Mouse (Mus musculus): ENCODE measurements around the gene Paip2b. TPM values are rescaled to one million over a fixed set of nuclear protein-coding genes. Genes with fewer than 3 reads are reported as not detected.
"Not testable (repeated sequence)": the region's sequence is repeated elsewhere in the genome, so short reads cannot be mapped to it uniquely, and the experiment has no call there.

Paip2b gene
- 14.5 and 15.2 TPM in 2 replicates for polyA plus RNA-seq (2015; fragmentation: Nextera tagmentation; extraction: Ambion mirVana)

DNA sequence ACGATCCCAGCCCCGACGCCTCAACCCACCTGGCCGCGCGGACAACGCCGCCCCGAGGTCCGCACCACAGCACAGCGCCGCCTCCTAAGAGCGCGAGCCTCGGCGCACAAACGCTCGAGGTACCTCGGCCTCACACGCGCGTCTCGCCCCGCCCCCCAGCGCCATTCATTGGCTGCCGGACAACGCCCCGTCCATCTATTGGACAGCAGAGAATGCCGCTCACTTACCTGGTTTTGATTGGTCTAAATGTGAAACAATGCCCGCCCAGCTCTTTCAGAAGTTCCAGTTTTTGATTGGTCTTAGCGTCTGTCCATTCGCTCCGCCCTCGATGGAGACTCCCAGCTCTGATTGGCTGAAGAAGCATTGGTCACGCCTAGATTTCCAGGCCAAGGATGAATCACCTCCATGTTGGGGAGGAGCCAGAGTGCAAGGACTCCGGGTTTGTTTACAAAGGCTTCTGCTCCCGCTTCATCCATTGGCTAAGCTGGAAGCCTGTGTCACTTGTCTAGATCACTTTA lies at the start of gene Paip2b:
Gene Paip2b (minus strand): TSS at position 136 of the 518 bp plus-strand sequence.
- DNase-seq (ENCODE audit: low spot score), result peak; percentile 99

DNA sequence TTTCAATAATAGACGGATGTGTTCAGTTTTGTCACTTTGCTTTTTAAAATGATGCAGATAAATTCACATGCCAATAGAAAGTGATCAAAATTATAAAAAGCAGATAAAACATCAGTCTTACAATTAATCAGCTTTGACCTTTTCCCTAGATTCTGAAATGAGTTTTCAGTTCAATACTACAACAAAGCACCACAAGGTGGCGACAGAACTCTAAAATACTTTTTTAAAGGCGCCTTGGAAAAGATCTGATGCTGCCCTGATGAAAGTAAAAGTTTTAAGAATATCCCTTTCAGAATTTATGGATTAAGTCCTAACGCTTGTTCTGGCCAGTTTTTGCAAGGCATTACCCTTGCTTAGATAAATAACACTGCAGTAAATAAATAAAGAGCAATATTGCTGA lies 48.3 kb upstream of the Paip2b start:
- DNase-seq (ENCODE audit: low spot score), result peak; percentile 56

DNA sequence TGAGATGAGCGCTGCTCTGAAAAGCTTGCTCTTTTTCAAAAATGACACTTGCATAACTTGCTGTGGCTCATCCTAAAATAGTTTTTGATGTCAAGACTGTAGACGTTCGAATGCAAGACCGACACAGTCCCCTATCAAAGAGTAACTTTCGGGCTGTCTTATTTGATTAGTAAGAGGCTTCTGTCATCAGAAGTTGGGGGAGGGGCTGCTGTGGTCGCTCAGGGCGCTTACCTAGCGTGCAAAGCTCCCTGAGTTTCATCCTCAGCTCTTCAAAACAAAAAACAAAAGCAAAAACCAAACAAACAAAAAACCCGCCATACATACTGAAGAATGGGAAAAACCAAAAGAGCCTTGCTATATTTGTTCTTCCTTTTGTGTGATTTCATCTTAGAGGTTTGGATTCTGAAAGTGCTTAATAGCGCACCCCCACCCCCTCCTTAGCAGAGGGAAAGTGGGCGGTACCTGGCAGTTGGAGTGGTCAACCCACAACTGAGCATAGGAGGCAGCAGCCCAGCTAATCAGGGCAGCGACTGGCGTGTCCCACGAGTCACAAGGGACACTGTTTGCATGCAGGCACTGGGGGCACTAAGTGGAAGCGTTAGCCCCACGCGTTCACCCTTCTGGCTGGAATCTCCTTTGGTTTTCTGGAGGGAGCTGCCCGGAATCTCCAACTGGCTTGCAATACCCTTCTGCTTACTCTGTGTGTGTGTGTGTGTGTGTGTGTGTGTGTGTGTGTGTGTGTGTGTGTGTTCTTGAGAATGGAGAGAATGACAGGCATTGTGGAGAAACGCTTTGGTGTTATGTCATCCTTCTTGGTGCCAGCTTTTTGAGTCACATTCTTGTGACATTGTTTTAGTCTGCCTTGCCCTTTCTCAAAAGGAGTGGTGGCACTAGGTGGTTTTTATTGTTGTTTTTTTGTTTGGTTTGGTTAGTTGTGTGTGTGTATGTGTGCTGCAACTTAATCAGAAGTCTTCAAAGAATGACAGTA lies 36.4 kb upstream of the Paip2b start:
- DNase-seq (ENCODE audit: low spot score), result peak; percentile 5

DNA sequence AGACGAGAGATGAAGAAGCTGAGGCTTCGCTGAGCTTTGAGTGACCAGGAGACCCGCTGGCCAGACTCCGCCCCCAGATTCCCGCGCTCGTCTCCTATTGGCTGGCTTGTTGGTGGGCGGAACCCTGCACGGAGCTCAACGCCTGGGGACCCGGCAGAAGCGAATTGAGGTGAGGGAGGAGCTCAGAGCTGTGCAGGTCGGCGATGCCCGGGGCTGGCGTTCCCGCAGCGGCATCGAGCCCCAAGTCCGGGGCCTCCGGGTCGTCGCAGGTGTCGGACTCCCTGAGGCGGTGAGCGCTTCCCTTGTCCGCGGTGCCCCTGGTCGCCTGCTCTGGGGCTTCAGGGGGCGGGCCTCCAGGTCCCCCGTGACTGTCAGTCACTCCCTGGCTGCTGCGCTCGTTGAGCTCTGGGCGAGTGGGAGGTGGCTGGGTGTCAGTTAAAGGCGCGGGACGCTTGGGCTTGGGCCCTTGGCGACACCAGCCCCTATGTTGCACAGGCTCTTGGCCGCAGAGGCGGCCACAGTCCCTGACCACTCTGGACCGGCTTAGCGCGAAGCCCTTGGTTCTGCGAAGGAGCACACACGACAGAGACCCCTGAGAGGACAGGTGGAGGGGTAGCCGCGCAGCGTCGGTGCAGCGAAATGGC lies 35.5 kb upstream of the Paip2b start, which contains the start of gene Zfp638:
Gene Zfp638 (plus strand): TSS at position 156 of the 644 bp plus-strand sequence.
- DNase-seq (ENCODE audit: low spot score), result peak; percentile 87

DNA sequence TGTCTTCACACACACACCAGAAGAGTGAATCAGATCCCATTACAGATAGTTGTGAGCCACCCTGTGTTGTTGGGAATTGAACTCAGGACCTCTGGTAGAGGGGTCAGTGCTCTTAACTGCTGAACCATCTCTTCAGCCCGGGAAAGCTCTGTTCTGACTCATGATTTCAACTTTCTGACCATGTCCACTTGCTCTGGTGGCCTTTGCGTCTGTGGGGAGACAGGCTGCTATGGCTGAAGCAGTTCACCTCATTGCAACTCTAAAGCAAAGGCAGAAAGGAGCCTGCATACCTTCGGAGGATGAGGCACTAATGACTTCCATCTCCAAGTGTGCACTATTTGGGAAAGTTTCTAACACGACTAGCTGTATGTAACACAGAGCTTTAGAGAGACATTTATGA lies 34.9 kb upstream of the Paip2b start:
- no peak for DNase-seq (ENCODE audit: low spot score)

DNA sequence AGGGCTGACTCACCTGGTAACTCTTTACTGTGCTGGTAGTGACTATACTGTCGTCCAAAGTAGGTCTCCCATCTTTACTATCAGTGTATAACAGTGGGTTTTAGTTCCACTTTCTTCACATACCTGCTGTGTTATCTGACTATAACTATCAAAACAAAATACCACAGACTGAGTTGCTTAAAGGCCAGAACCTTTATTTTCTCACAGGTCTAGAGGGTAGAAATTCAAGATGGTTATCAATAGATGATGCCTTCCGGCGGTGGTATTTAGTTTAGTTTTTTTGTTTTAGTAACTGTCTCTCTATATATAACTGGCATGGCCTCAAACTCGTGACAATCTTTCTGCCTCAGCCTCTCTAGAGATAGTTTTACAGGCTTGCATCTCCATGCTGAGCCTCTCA lies 32.0 kb upstream of the Paip2b start:
- no peak for DNase-seq (ENCODE audit: low spot score)

DNA sequence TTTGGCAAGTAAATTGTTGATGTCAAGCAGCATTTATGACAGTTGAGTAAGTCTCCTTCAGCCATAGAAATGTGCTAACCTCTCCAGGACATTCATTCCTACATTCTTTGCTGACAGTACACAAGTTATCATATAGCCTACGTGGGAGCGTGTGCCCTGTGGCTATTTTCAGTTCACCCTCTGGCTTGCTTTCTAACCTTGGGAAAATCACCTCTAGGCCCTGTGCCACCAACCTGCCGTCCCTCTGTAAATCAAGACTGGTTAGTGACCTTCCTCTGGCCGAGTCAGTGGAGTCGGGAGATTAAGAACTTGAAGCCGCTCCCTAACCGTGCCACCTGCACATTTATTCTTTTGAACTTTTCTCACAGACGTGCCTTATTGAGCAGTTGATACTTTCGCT lies 28.5 kb upstream of the Paip2b start:
- DNase-seq (ENCODE audit: low spot score), result no peak

DNA sequence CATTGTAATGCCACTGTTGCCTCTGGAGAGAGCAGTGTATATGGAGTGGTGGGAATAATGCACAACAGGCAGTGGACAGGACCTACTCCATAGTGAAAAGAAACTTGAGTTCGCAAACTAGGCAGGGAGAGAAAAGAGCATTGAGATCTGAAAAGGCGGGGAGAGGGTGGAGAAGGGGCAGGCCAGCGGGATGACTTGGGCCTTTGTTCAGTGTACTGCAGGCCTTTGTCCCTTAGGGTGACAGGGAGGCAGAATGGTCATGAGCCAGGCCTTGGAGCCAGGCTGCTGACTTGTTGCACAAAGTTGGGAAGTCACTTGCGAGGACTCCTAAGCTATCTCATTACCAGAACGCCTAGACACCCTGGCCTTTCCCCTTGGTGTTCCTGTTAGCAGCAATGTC lies 25.9 kb upstream of the Paip2b start:
- no peak for DNase-seq (ENCODE audit: low spot score)

DNA sequence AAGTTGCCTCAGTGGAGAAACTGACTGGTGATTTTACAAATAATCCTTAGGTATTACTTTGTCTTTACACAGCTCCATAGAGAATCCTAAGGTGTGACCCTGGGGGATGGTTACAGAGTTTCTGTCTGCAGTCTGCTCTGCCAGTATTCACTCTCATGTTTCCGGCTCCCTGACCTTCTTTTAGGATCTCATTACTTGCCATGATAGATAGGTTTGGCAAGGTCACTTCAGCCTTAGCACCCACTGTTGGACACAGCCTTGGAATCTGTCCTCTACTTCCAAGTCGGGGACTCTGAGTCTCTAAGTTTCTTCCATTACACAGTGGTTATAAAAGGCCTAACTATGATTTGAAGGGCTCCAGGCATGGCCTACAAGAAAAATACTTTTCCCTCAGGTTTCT lies 17.9 kb upstream of the Paip2b start:
- DNase-seq (ENCODE audit: low spot score), result no peak

DNA sequence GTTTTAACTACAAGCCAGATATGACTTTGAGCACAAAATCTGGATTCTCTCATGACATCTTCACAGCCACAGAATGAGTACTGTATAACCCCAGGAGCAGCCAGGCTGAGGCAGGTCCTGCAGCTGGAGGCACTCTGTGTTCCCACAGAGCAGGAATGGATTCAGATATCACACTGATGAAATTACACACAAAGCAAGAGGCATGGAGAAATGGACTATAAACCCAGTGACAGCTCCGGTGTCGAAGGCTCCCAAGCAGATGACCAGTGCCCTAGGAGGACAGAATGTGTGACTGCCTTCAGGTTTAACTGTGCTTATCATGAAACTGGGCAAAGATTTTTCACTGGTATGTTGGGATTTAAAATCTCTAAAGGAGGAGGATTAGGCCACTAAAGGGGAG lies 14.6 kb upstream of the Paip2b start:
- no peak for DNase-seq (ENCODE audit: low spot score)

DNA sequence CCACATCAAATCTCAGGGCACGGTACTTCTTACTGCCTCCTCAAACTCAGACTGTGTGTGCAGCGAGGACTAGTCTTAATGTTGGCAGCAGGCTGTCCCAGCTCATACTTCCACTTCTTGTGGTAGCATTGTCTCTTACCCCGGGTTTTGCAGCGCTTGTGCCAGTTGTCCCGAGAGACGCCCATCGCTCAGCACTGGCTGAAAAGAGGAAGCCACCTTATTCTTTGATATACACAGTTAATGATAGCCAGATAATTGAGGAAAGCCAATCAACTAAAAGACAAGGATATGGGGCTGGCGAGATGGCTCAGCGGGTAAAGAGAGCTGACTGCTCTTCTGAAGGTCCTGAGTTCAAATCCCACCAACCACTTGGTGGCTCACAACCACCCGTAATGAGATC lies 13.4 kb upstream of the Paip2b start:
- DNase-seq (ENCODE audit: low spot score), result no peak

DNA sequence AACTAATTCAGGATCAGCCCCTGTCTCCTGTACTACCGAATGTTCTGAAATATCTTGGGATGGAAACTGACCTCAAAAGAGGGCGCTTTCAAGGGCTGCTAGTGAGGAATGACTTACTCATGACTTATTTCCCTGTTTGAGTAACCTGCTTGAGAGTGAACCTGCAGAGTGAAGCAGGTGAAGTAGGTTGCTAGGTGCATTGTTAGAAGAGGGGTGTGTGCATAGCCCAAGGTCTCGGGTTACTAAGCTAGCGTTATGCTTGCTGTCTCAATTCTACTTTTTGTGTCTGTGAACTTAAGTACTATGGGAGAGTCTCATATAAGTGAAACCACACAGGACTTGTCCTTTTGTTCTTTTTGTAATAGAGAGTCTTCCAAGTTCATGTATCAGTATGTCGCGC lies 8.5 kb upstream of the Paip2b start:
- no peak for DNase-seq (ENCODE audit: low spot score)

DNA sequence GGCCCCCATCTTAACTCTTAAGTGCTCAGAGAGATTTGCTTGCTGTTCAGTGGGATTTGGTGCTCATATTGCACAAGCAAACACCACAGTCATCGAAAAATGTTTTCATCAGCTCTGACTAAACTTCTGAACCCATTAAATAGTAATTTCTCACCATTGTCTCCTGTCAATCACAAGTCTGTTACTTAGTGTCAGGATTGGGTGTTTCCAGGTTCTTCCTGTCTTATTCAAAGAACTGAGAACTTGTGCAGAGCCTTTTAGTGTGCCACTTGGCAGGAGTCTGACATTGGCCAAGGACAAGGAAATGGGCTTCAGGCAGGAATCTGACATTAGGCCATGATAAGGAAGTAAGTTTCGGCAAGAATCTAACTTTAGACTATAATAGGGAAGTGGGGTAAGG lies 6.5 kb upstream of the Paip2b start:
- DNase-seq (ENCODE audit: low spot score), result no peak

DNA sequence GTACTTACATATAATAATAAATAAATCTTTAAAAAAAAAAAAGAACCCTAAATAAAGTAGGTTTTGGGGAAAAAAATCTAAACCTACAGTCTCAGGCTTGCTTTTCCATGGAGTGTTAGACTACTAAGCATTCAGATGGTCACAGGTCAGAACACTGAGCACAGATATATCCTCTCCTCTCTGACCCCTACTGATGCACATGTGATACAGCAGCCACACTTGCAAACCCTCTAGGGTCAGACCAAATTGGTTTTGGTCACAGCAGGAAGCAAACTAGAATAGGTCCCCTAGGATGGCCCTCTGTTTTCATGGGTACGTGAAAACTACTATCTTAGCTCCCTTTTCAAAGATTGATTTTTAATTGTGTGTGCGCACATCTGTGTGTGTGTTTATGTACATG lies 5.3 kb upstream of the Paip2b start:
- DNase-seq (ENCODE audit: low spot score), result no peak

DNA sequence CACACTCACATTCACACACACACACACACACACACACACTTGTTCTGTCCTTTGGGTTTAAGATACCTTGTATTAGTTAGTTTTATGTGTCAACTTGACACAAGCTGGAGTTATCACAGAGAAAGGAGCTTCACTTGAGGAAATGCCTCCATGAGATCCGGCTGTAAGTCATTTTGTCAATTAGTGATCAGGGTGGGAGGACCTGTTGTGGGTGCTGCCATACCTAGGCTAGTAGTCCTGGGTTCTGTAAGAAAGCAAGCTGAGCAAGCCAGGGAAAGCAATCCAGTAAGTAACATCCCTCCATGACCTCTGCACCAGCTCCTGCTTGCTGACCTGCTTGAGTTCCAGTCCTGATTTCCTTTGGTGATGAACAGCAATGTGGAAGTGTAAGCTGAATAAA lies 852 bp upstream of the Paip2b start:
- DNase-seq (ENCODE audit: low spot score), result not testable (repeated sequence)

DNA sequence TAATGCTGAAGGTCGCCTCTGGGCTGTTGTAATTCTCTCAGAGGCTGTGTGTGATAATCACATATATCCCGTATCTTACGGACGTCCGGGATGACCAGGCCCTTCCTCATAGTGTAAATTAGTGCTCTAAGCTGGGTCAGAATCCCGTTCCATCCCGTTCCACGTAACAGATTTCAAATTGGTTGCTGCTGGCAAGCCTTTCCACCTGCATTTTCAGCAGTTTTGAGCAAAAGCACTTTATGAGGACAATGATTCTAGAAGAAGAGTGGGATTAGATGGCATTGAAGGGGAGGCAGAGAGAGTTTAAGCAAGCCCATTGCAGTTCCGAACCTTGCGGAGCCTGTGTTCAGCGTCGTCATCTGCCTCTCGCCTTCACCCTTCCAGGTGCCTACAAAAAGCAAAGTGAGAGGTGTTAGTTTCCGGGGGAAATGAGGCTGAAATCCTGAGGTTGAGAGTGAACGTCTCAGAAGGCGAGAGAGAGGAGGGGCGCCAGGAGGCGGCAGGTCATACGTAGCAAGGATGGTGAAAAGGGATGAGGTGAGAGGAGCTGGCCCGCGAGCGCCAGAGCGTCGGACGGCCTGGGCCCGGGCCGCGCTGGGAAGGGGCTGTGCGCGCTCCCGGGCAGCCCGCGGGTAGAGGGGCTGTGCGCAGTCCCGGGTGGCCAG lies 468 bp downstream of the Paip2b start:
- peak; percentile 74 for DNase-seq (ENCODE audit: low spot score)

DNA sequence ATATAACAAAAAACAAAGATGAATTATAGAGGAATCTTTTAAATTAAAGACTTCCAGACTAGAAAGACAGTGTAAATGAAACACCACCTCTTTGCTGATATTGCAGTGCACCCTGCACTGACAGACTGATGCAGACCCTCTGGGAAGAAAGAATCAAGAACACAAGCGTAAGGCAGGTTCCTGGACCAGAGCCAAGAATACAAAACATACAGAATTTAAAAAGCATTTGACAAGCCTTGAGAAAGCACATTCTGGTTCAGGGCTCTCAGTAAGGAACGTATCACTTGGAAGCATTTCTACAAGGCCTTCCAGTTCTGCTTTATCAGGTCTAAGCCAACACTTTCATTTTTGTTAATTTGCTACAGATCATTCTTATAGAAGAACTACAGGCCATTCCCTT lies 9.7 kb downstream of the Paip2b start:
- DNase-seq (ENCODE audit: low spot score), result no peak

DNA sequence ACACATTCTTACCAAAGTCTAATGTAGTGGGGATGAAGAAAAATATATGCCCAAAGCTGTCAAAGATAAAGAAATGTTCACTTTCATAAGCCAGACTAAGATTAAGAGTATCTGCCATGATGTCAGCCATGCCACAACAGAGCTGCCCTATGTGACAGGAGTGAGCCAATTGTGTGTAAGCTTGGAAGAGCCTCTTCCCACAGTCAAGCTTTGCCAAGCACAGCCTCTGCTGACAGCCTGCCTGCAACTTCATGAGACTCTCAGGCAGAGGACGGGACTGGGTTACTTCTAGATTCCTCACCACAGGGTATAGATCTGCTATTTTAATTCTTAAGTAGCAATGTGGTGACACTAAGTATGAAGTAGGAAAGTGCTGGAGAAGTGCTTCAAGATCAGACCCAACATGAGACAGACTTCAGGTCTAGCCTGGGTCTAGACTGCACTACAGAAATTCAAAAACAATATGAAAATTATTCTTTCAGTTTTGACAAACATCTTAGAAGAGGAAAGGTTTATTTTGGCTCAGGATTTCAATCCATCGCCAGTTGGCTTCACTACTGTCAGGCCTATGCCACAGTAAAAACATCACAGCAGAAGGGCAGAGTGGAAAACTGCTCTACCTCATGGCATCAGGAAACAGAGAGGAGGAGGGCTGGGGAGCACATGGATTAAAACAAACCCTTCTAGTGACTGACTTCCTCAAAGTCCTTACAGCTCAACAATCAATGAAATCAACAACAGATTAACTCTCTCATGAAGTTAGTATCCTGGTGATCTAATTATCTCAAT lies 10.6 kb downstream of the Paip2b start:
- DNase-seq (ENCODE audit: low spot score), result no peak

DNA sequence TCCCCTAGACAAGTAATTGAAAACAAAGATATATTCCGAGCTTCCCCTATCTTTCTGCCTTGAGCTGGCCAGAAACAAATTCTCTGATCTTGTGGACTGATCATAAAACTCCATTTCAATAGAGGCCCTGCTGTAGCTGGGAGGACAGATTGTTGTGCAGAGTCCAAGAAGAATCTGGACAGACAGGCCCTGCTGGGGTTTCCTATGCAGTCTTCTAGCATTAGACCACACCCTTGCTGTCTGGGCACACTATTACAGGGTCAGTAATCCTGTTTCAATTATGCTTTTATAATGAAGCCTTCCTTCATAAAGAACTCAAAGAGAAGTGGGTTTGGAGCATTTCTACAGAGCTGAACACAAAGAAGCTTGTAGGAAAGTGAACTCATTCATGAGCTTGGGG lies 12.5 kb downstream of the Paip2b start:
- DNase-seq (ENCODE audit: low spot score), result no peak

DNA sequence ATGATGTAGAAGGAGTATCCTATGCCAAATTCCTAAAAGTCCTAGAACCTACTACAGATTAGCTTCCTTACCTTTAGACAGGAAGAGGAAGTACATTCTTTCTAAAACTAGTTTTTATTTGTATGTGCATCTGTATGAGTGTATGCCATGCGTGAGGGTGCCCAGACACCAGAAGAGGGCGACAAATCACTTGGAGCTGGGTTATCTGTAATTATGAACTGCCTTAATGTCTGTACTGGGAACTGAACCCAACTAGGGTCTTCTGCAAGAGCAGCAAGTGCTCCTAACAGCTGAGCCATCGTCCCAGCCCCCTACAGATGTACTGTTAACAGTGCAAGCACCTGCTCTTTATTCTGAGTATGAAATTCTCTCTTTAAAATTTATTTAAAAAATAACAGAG lies 15.7 kb downstream of the Paip2b start:
- no peak for DNase-seq (ENCODE audit: low spot score)

DNA sequence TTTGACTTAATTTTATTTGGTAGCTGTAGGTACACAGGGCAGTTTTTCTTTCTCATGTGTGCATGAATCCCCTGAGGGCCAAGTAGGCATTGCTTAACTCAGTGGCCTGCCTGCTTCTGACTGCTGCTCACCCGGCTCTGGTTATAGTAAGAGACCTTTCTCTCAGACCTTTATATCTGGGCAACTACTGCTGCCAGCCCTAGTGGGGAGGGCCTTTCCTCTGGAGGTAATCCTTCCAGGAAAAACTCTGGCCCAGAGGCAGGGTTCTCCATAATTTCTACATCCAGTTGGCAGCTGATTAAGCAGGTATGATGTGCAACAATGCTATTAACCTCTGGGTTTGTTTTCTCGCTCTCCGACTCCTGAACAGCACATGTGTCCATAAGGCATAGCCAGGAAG lies 28.7 kb downstream of the Paip2b start:
- DNase-seq (ENCODE audit: low spot score), result no peak
